Mouse (Mus musculus): ENCODE data around the gene Adam23. TPM values are rescaled to one million over a fixed set of nuclear protein-coding genes. Genes with fewer than 3 reads are reported as not detected.
A peak's percentile ranks its signal among the peaks of the same experiment; 100 is the strongest.

Gene Adam23
- 3.9 and 4.3 TPM in 2 replicates for polyA plus RNA-seq (2015; fragmentation: Nextera tagmentation; extraction: Ambion mirVana)

DNA sequence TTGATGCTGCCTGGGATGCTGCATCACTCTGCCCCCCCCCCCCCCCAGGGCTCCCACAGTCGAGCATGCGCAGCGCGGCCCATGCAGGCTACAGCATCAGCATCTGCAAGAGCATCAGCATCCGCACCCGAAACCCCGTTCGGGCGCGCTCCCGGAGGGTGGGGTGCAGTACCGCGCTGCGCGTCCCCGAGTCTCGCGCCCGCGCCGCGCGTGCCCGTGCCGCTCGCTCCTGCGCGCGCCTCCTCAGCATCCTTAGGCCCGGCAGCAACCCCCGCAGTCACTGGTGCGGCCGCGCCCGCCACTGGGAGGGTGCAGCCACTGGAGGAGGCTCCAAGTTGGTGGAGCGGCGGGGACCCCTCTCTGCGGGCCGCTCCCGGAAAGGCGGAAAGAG lies at the start of gene Adam23:
TSS of gene Adam23 (plus strand) at position 236 of the 391 bp plus-strand sequence.
- Histone ChIP-seq H3K36me3 (no peaks in the 10 kb centered on the region), H3K9me3 (no peaks in the 10 kb centered on the region), H3K4me3 (peak within 1 kb of the TSS; percentile 73), H3K27ac (no peak within 1 kb of the TSS), H3K4me2 (peak within 1 kb of the TSS; percentile 99), H3K4me1 (peaks cover 8% of the 10 kb centered on the region; the same call in 1 of the 2 replicates), H3K9ac (peak within 1 kb of the TSS; percentile 79), H3K27me3 (peaks cover 29% of the 10 kb centered on the region)
- 1% methylated on average over 40 of the region's 41 CpGs for WGBS
- no peak for ATAC-seq (ENCODE audit: insufficient number of reproducible peaks, insufficient read depth, low FRiP score, low TSS enrichment, low read depth)

- Histone ChIP-seq H3K27ac (no peak overlapping the region), H3K9me3 (no peaks in the 10 kb centered on the region), H3K4me2 (no peak overlapping the region), H3K27me3 (no peaks in the 10 kb centered on the region), H3K4me3 (no peak overlapping the region), H3K4me1 (no peaks in the 10 kb centered on the region), H3K9ac (no peak overlapping the region), H3K36me3 (no peaks in the 10 kb centered on the region)
- WGBS: 74% methylated on average over 5 of the region's 5 CpGs
- no peak for ATAC-seq (ENCODE audit: insufficient number of reproducible peaks, insufficient read depth, low FRiP score, low TSS enrichment, low read depth)
Measured at GRCm38 (mm10) chr1:63401130-63401529, 44.6 kb upstream of the Adam23 start.

DNA sequence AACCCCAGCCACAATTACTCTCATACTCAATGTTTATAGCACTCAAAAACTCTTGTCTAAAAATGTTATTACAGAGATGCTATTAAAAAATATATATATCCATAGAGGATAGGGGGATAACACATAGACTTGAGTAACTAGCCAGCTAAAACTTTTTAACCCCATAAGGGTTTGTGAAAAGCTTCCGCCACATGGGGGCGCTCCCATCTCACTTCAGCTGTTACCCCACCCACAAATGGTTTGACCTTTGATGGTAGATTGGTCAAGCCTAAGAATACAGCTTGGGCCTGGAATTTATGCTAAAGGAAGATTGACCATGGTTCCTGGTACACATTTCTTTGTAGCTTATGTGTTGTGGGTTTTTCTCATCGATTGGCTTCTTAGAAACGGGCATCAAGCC lies 42.1 kb upstream of the Adam23 start:
- no peaks in the 10 kb centered on the region for H3K36me3 ChIP-seq
- WGBS: 51% methylated on average over 4 of the region's 4 CpGs

GRCm38 (mm10) chr1:63408344-63408743 lies 37.3 kb upstream of the Adam23 start:
- H3K36me3 ChIP-seq: no peaks in the 10 kb centered on the region
- WGBS: 84% methylated on average over 6 of the region's 6 CpGs
- H3K9ac ChIP-seq: no peak overlapping the region
- H3K4me3 ChIP-seq: no peak overlapping the region
- ATAC-seq (ENCODE audit: insufficient number of reproducible peaks, insufficient read depth, low FRiP score, low TSS enrichment, low read depth): no peak
- no peak overlapping the region for H3K27ac ChIP-seq
- H3K27me3 ChIP-seq: no peaks in the 10 kb centered on the region
- H3K4me2 ChIP-seq: no peak overlapping the region
- no peaks in the 10 kb centered on the region for H3K9me3 ChIP-seq
- no peaks in the 10 kb centered on the region for H3K4me1 ChIP-seq

More for the DNA sequence above, 42.1 kb upstream of the Adam23 start:
- Histone ChIP-seq H3K9ac (no peak overlapping the region), H3K4me1 (no peaks in the 10 kb centered on the region), H3K4me3 (no peak overlapping the region), H3K27me3 (no peaks in the 10 kb centered on the region), H3K9me3 (no peaks in the 10 kb centered on the region), H3K27ac (no peak overlapping the region), H3K4me2 (no peak overlapping the region)
- no peak for ATAC-seq (ENCODE audit: insufficient number of reproducible peaks, insufficient read depth, low FRiP score, low TSS enrichment, low read depth)

GRCm38 (mm10) chr1:63418491-63418890 lies 27.2 kb upstream of the Adam23 start:
- Histone ChIP-seq H3K36me3 (no peaks in the 10 kb centered on the region), H3K4me1 (no peaks in the 10 kb centered on the region), H3K9ac (no peak overlapping the region), H3K4me2 (no peak overlapping the region), H3K27me3 (no peaks in the 10 kb centered on the region), H3K27ac (no peak overlapping the region), H3K4me3 (no peak overlapping the region), H3K9me3 (no peaks in the 10 kb centered on the region)
- no peak for ATAC-seq (ENCODE audit: insufficient number of reproducible peaks, insufficient read depth, low FRiP score, low TSS enrichment, low read depth)
- WGBS: 86% methylated on average over 8 of the region's 8 CpGs

GRCm38 (mm10) chr1:63430668-63431067 lies 15.0 kb upstream of the Adam23 start:
- Histone ChIP-seq H3K4me3 (no peak overlapping the region), H3K9me3 (no peaks in the 10 kb centered on the region), H3K36me3 (no peaks in the 10 kb centered on the region), H3K9ac (no peak overlapping the region), H3K4me1 (no peaks in the 10 kb centered on the region), H3K4me2 (no peak overlapping the region), H3K27ac (no peak overlapping the region), H3K27me3 (no peaks in the 10 kb centered on the region)
- no peak for ATAC-seq (ENCODE audit: insufficient number of reproducible peaks, insufficient read depth, low FRiP score, low TSS enrichment, low read depth)
- 90% methylated on average over 6 of the region's 6 CpGs for WGBS

DNA sequence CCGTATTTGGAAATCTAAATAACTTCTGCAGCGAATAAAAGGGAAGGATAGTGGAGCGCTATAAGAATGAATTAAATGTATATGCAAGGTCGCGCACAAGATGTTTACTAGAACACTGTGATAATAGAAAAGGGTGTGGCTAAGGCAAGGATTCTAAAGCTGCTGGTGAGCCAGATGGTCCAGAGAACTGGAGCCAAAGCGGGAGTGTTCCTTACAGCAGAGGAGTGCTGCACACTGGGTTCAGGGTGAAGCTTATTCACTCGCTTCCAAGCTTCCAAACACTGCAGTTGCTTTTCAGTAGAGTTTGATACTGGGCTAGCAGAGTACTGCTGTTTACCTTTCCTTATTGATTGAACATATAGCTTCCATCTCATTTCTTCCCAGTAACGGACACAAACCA lies 14.5 kb upstream of the Adam23 start:
- H3K4me3 ChIP-seq: no peak overlapping the region
- 92% methylated on average over 8 of the region's 8 CpGs for WGBS
- H3K27me3 ChIP-seq: no peaks in the 10 kb centered on the region
- no peak overlapping the region for H3K27ac ChIP-seq
- no peaks in the 10 kb centered on the region for H3K9me3 ChIP-seq
- no peak overlapping the region for H3K4me2 ChIP-seq
- ATAC-seq (ENCODE audit: insufficient number of reproducible peaks, insufficient read depth, low FRiP score, low TSS enrichment, low read depth): no peak
- H3K36me3 ChIP-seq: no peaks in the 10 kb centered on the region
- H3K4me1 ChIP-seq: no peaks in the 10 kb centered on the region
- no peak overlapping the region for H3K9ac ChIP-seq

DNA sequence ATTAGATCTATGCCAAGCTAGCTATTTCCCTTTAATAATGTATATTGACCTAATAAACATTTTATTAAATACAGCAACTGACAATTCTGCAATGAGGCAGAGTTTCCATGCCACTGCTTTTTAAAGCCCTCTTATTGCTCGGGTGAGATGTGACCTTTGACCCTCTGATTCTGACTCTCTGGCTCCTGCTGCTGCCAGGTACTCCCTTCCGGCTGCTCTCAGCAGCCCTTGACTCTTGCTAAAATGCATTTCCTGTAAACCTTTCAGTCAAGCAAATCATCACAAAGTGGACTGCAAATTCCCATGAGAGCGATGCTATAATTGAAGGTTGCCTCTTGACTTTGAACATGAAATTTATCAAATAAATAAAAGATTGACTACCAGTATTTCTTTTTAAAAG lies 13.8 kb upstream of the Adam23 start:
- no peaks in the 10 kb centered on the region for H3K36me3 ChIP-seq
- H3K9ac ChIP-seq: no peak overlapping the region
- 48% methylated on average over 3 of the region's 3 CpGs for WGBS
- no peaks in the 10 kb centered on the region for H3K9me3 ChIP-seq
- no peak for ATAC-seq (ENCODE audit: insufficient number of reproducible peaks, insufficient read depth, low FRiP score, low TSS enrichment, low read depth)
- H3K27me3 ChIP-seq: no peaks in the 10 kb centered on the region
- no peaks in the 10 kb centered on the region for H3K4me1 ChIP-seq
- H3K4me3 ChIP-seq: no peak overlapping the region
- H3K27ac ChIP-seq: no peak overlapping the region
- H3K4me2 ChIP-seq: no peak overlapping the region

DNA sequence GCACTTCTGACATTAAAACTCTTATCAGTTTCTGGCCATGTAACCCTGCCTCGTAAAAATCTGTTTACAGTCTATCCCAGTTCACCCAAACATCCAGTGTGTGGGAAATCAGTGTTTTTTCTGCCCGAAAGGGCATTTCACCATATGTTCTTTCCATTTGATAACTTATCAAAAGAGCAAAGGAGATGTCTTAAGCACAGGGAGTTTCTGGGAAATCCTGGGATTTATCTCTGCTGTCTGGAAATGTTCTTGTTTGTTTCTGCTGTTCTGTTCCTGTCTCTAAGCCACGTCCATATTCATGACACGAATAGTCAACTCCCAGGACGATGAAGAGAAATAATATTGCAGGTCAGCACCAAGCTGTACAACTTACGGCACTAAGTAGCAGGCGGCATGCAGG lies 11.6 kb upstream of the Adam23 start:
- H3K4me2 ChIP-seq: no peak overlapping the region
- no peak for ATAC-seq (ENCODE audit: insufficient number of reproducible peaks, insufficient read depth, low FRiP score, low TSS enrichment, low read depth)
- H3K9me3 ChIP-seq: no peaks in the 10 kb centered on the region
- 74% methylated on average over 7 of the region's 7 CpGs for WGBS
- no peak overlapping the region for H3K4me3 ChIP-seq
- no peaks in the 10 kb centered on the region for H3K27me3 ChIP-seq
- no peaks in the 10 kb centered on the region for H3K36me3 ChIP-seq
- H3K4me1 ChIP-seq: no peaks in the 10 kb centered on the region
- no peak overlapping the region for H3K27ac ChIP-seq
- no peak overlapping the region for H3K9ac ChIP-seq

DNA sequence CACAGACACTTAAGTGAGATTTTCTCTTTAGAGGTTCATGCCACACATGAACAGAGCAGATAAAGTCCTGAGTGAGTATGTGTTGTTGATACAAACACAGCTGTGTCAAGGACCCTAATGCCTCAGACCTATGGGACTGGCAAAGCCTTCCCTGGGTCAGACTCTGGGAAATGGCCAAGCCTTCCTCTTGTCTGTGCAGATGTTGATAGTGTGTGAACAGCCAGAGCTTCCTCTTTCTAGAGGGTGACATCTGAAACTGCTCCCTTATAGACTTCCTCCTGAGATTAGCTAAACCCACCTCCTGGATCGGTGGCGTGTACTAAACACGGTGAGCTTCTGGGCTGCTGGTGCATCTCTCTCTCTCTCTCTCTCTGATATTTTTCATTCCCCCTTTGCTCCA lies 8.2 kb upstream of the Adam23 start:
- H3K4me2 ChIP-seq: no peak overlapping the region
- no peaks in the 10 kb centered on the region for H3K36me3 ChIP-seq
- no peaks in the 10 kb centered on the region for H3K9me3 ChIP-seq
- H3K27me3 ChIP-seq: 0 out of 2 replicates have a peak, but pooled peaks cover 3% of the 10 kb centered on the region
- ATAC-seq (ENCODE audit: insufficient number of reproducible peaks, insufficient read depth, low FRiP score, low TSS enrichment, low read depth): no peak
- no peak overlapping the region for H3K4me3 ChIP-seq
- no peak overlapping the region for H3K9ac ChIP-seq
- no peaks in the 10 kb centered on the region for H3K4me1 ChIP-seq
- WGBS: 36% methylated on average over 3 of the region's 3 CpGs
- no peak overlapping the region for H3K27ac ChIP-seq

- Histone ChIP-seq H3K4me2 (no peak overlapping the region), H3K4me3 (no peak overlapping the region), H3K9ac (no peak overlapping the region), H3K27me3 (peaks cover 27% of the 10 kb centered on the region), H3K27ac (no peak overlapping the region), H3K36me3 (no peaks in the 10 kb centered on the region), H3K4me1 (peaks cover 8% of the 10 kb centered on the region; the same call in 1 of the 2 replicates), H3K9me3 (no peaks in the 10 kb centered on the region)
- 52% methylated on average over 2 of the region's 2 CpGs for WGBS
- no peak for ATAC-seq (ENCODE audit: insufficient number of reproducible peaks, insufficient read depth, low FRiP score, low TSS enrichment, low read depth)
Measured at GRCm38 (mm10) chr1:63442186-63442585, 3.5 kb upstream of the Adam23 start.

DNA sequence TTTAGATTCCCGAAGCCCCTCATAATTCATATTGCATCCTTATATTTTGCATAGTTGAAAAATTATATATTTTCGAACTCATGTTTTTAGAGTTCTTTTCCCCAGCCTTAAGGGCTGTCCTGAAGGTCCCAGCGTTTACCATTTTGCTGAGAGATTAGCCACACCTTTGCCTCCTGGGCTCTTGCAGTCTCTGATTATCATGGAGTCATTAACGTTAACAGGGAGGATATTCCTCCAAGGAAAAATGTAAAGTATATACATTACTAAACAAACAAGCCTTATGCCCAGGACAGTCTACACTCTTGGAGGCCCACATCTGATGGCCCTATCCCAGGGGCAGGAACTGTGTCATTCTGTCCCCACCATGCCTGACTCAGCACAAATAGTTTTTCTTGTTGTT lies 3.1 kb upstream of the Adam23 start:
- ATAC-seq (ENCODE audit: insufficient number of reproducible peaks, insufficient read depth, low FRiP score, low TSS enrichment, low read depth): no peak
- WGBS: 61% methylated on average over 4 of the region's 4 CpGs
- no peak overlapping the region for H3K9ac ChIP-seq

More for the DNA sequence above, 3.1 kb upstream of the Adam23 start:
- Histone ChIP-seq H3K27ac (no peak overlapping the region), H3K9me3 (no peaks in the 10 kb centered on the region), H3K27me3 (peaks cover 29% of the 10 kb centered on the region), H3K36me3 (no peaks in the 10 kb centered on the region), H3K4me1 (peaks cover 8% of the 10 kb centered on the region; the same call in 1 of the 2 replicates), H3K4me2 (no peak overlapping the region), H3K4me3 (no peak overlapping the region)

Measured in embryonic facial prominence, embryonic 13.5 days (tissue).